Mouse (Mus musculus): ENCODE measurements at regions not wholly inside any gene's neighbourhood (a gene's known extent, or its start where the extent isn't known, plus 50 kb on each side); places are given as distances from the start of the nearest gene placed in this dataset.

DNA sequence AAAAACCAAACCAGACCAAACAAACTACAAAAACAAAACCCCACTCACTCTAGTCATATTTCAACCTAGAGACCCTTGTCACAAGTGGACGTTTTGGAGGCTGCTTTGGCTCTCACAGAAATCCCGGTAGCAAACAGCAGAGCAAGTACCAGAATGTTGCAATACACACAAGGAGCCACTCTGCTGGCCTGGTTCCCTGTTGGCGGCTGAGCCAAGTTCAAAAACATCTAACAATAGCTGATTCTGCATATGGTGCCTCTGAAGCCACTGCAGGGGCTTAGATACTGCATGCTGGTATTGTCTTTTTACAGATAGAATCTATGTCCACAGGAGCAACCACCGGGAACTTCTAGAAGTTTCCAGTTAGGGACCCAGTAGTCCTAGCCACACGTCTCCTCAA, 159.6 kb upstream of the Map1b start:
- no peak for TF ChIP-seq CTCF (IDR thresholded peaks at IDR 0.05; ENCODE audit: control insufficient read depth, insufficient read depth, insufficient replicate concordance, low read depth, low read length)
- TF ChIP-seq POLR2A (IDR thresholded peaks at IDR 0.05; ENCODE audit: control insufficient read depth, low read depth, low read length), result no peak

All from testis, adult 2 months (tissue).